Mouse (Mus musculus): ENCODE measurements at regions not wholly inside any gene's neighbourhood (a gene's known extent, or its start where the extent isn't known, plus 50 kb on each side); places are given as distances from the start of the nearest gene placed in this dataset.

DNA sequence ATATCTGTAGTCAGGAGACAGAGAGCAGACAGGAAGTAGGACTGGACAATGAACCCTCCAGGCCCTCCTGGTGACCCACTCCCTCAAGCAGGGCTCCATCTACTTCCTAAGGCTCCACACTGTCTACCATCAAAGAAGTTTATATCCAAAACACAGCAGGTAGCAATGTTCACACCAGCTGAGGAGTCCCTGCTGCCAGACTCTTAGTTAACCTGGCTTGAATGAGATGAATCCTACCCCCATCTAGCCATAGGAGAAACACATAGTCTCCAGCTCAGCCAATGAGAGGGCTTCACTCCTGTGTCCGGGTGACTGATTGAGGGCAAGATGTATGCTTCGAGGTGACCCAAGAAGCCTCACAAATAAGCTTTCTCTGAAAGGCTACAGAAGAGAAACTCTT, 629.4 kb downstream of the Insc start:
- Histone ChIP-seq H3K4me1 (ENCODE audit: control insufficient read depth, insufficient read depth, low read length) (no peaks in the 10 kb centered on the region), H3K36me3 (ENCODE audit: control insufficient read depth, insufficient read depth, low read length) (no peaks in the 10 kb centered on the region)
- 45% methylated on average over 2 of the region's 2 CpGs for WGBS

DNA sequence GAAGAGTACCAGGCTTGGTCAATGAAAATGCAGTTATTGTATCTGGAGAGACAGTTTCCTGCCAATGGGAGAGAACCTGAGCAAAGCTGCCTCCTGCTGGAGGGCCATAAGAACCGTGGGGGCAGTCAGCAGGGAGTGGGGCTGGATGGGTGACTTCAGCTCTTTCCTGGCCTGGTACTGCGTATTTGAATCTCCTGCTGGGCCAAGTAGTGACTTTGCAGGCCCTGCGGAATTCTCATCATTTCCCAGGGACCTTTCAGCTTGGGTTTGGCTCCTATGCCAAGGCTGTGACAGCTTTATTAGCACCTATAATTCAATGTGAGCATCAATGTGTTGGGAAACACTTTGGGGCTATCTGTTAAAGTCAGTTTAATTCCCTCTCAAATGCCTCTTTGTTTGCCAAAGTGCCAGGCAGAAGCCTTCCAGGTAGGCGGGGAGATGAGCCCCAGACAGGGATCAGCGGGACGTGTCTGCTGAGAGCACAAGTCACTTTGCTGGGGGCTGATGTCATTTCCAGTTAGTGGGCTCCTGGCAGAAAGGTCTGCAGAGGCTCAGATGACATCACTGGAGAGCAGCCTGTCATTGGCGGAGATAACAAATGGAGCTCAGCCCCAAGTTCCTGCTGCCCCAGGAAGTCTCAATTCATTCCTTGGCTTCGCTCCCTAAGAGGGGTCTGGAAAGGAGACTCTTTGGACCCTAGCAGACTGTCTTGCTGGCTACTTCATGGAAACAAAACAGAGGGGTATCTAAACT, 630.5 kb downstream of the Insc start:
- peak; percentile 36; the same call in 1 of the 2 replicates for ATAC-seq
- Histone ChIP-seq H3K36me3 (ENCODE audit: control insufficient read depth, insufficient read depth, low read length) (no peaks in the 10 kb centered on the region), H3K9me3 (ENCODE audit: control insufficient read depth, low read length) (no peaks in the 10 kb centered on the region), H3K27ac (ENCODE audit: low read length) (no peak overlapping the region), H3K4me3 (ENCODE audit: low read length) (no peak overlapping the region), H3K9ac (ENCODE audit: low read depth, low read length) (no peak overlapping the region), H3K4me1 (ENCODE audit: control insufficient read depth, insufficient read depth, low read length) (0 out of 2 replicates have a peak, but pooled peaks cover 2% of the 10 kb centered on the region), H3K4me2 (ENCODE audit: low read depth, low read length) (no peak overlapping the region), H3K27me3 (replicated peaks; ENCODE audit: control insufficient read depth, insufficient read depth, low read length) (no peaks in the 10 kb centered on the region)
- WGBS: 44% methylated on average over 8 of the region's 8 CpGs

More for the DNA sequence above, 629.4 kb downstream of the Insc start:
- ATAC-seq: no peak
- Histone ChIP-seq H3K9me3 (ENCODE audit: control insufficient read depth, low read length) (no peaks in the 10 kb centered on the region), H3K4me2 (ENCODE audit: low read depth, low read length) (no peak overlapping the region), H3K9ac (ENCODE audit: low read depth, low read length) (no peak overlapping the region), H3K27ac (ENCODE audit: low read length) (no peak overlapping the region), H3K4me3 (ENCODE audit: low read length) (no peak overlapping the region), H3K27me3 (replicated peaks; ENCODE audit: control insufficient read depth, insufficient read depth, low read length) (no peaks in the 10 kb centered on the region)

DNA sequence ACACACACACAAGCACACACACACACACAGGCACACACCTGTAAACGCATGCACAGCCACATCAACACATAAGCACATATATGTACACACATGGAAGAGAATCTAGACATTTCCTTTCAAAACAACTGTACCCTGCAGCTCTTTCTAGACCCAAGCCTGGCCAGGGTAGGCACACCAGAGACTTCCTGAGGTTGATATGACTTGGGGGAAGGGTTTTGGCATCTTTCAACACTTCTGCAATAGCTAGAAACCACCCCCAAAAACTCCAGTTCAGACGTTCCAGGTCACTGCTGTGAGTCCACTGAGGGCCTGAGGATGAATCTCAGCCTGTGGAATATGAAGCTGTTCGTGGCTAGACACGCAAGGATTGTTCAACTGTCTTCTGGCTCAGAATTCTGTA, 632.6 kb downstream of the Insc start:
- Histone ChIP-seq H3K9ac (ENCODE audit: low read depth, low read length) (no peak overlapping the region), H3K27me3 (replicated peaks; ENCODE audit: control insufficient read depth, insufficient read depth, low read length) (no peaks in the 10 kb centered on the region), H3K9me3 (ENCODE audit: control insufficient read depth, low read length) (no peaks in the 10 kb centered on the region), H3K27ac (ENCODE audit: low read length) (no peak overlapping the region), H3K36me3 (ENCODE audit: control insufficient read depth, insufficient read depth, low read length) (no peaks in the 10 kb centered on the region), H3K4me1 (ENCODE audit: control insufficient read depth, insufficient read depth, low read length) (0 out of 2 replicates have a peak, but pooled peaks cover 2% of the 10 kb centered on the region), H3K4me3 (ENCODE audit: low read length) (no peak overlapping the region), H3K4me2 (ENCODE audit: low read depth, low read length) (no peak overlapping the region)
- ATAC-seq: no peak
- 82% methylated on average over 4 of the region's 4 CpGs for WGBS

DNA sequence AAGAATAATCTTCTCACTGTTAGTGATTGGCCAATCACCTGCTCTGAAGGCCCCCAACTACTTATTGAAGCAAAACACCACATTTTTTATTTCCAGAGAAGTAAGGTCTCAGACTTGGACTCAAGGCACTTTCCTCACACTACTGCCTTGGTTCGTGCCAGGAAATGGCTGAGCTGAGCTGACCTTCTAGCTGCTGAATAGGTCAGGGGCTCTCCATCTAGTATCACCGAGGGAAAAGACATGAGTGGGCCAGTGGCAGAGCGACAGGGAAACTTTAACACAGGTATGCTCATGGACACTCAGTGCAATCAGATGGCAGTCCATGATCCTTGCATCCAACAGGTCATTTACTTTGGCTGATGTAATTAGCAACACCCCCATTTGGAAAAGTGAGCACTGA, 635.3 kb downstream of the Insc start:
- H3K27me3 ChIP-seq (replicated peaks; ENCODE audit: control insufficient read depth, insufficient read depth, low read length): no peaks in the 10 kb centered on the region
- H3K36me3 ChIP-seq (ENCODE audit: control insufficient read depth, insufficient read depth, low read length): no peaks in the 10 kb centered on the region
- H3K4me3 ChIP-seq (ENCODE audit: low read length): no peak overlapping the region
- H3K4me2 ChIP-seq (ENCODE audit: low read depth, low read length): no peak overlapping the region
- no peaks in the 10 kb centered on the region for H3K9me3 ChIP-seq (ENCODE audit: control insufficient read depth, low read length)
- no peak overlapping the region for H3K27ac ChIP-seq (ENCODE audit: low read length)
- H3K9ac ChIP-seq (ENCODE audit: low read depth, low read length): no peak overlapping the region
- 91% methylated on average over 3 of the region's 3 CpGs for WGBS
- H3K4me1 ChIP-seq (ENCODE audit: control insufficient read depth, insufficient read depth, low read length): 0 out of 2 replicates have a peak, but pooled peaks cover 2% of the 10 kb centered on the region
- ATAC-seq: no peak

DNA sequence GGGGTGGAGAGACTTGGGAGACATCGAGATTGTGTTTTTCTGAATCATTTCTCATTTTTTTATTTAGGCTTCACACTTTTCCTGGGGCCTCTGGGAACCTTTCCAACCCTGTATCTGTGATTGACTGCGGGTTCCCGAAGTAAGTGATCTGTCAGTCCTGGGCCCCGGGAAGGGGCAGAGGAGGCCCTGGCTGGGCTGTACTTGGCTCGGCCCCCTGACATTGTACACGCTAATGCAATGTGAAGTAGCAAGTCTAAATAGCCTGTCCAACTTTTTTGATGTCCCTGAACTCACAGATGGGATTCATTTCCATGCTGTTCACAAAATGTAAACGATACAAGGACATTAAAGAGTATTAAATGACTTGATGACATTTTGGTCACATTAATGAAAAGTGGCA, 636.1 kb downstream of the Insc start:
- Histone ChIP-seq H3K9me3 (ENCODE audit: control insufficient read depth, low read length) (no peaks in the 10 kb centered on the region), H3K4me1 (ENCODE audit: control insufficient read depth, insufficient read depth, low read length) (0 out of 2 replicates have a peak, but pooled peaks cover 2% of the 10 kb centered on the region), H3K4me2 (ENCODE audit: low read depth, low read length) (no peak overlapping the region), H3K27ac (ENCODE audit: low read length) (no peak overlapping the region), H3K9ac (ENCODE audit: low read depth, low read length) (no peak overlapping the region), H3K27me3 (replicated peaks; ENCODE audit: control insufficient read depth, insufficient read depth, low read length) (no peaks in the 10 kb centered on the region), H3K4me3 (ENCODE audit: low read length) (no peak overlapping the region), H3K36me3 (ENCODE audit: control insufficient read depth, insufficient read depth, low read length) (no peaks in the 10 kb centered on the region)
- 40% methylated on average over 7 of the region's 7 CpGs for WGBS
- ATAC-seq: peak; percentile 58; the same call in 1 of the 2 replicates

DNA sequence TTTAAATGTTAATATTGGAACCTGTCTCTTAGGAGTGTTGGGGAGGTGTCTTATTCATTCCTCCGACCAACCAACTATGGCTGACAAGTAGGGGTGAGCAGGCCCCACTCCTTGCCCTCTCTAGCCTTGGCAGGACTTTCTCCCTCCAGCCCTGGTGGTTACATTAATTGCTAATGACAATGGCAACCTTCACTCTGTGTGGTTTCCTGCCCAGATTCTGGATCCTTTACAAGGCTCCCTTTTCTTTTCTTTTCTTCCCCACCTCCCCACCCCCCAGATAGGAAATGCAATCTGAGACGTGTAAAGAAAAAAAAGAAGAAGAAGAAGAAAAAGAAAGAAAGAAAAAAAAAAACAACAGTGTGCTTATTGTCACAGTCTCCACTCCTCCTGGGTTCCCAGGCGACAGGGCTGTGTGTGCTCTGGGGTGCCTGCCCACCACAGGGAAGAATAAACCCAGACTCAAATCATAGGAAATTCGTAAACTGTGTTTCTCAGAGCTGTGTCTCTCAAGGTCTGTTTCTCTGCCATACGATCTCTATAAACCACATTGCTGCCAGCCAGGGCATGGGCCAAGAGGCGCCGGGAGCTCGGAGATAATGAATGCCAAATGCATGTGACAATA, 637.6 kb downstream of the Insc start:
- H3K4me1 ChIP-seq (ENCODE audit: control insufficient read depth, insufficient read depth, low read length): 0 out of 2 replicates have a peak, but pooled peaks cover 2% of the 10 kb centered on the region
- H3K9ac ChIP-seq (ENCODE audit: low read depth, low read length): no peak overlapping the region
- no peak overlapping the region for H3K4me2 ChIP-seq (ENCODE audit: low read depth, low read length)
- no peak overlapping the region for H3K27ac ChIP-seq (ENCODE audit: low read length)
- H3K27me3 ChIP-seq (replicated peaks; ENCODE audit: control insufficient read depth, insufficient read depth, low read length): no peaks in the 10 kb centered on the region
- no peaks in the 10 kb centered on the region for H3K36me3 ChIP-seq (ENCODE audit: control insufficient read depth, insufficient read depth, low read length)
- 70% methylated on average over 8 of the region's 8 CpGs for WGBS
- no peak for ATAC-seq
- H3K9me3 ChIP-seq (ENCODE audit: control insufficient read depth, low read length): no peaks in the 10 kb centered on the region
- no peak overlapping the region for H3K4me3 ChIP-seq (ENCODE audit: low read length)

DNA sequence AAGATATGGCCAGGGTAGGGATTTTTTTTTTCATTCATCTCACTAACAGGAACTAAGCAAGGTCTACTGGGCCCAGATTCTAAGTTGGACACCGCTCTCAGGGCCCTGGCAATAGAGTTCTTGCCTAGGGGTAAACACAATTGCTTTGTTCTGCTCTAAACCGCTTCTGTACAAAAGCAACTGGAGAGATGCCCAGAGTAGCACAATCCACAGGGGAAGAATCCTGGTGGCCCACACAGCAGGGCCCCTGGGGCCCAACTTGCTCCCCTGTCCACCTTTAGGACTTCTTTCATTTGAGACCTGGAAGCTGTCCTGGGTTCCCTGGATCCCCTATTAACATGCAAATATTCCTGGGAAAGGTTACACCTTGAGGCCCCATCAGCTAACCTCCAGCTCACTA, 639.4 kb downstream of the Insc start:
- Histone ChIP-seq H3K4me3 (ENCODE audit: low read length) (no peak overlapping the region), H3K4me1 (ENCODE audit: control insufficient read depth, insufficient read depth, low read length) (0 out of 2 replicates have a peak, but pooled peaks cover 2% of the 10 kb centered on the region), H3K9me3 (ENCODE audit: control insufficient read depth, low read length) (no peaks in the 10 kb centered on the region), H3K9ac (ENCODE audit: low read depth, low read length) (no peak overlapping the region), H3K4me2 (ENCODE audit: low read depth, low read length) (no peak overlapping the region), H3K27me3 (replicated peaks; ENCODE audit: control insufficient read depth, insufficient read depth, low read length) (no peaks in the 10 kb centered on the region), H3K36me3 (ENCODE audit: control insufficient read depth, insufficient read depth, low read length) (no peaks in the 10 kb centered on the region), H3K27ac (ENCODE audit: low read length) (no peak overlapping the region)
- no peak for ATAC-seq
- 80% methylated on average over 2 of the region's 2 CpGs for WGBS

DNA sequence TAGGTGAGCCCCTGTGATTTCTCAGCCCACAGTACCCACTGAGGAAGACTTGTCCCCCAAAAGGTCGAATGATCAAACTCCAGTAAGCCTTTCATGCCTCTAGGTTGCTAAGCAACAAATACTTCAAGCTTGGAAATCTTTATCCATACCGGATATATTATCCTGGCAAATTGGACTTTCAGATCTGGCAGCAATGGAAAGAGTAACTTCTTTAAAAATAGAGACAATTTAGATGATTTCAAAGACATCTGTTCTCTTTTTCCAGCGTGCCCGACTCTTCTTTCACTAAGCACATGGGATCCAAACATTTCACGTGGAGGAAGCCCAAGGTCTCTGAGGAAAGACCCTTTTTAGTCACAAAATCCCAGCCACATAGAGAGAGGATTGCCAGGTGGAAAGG, 645.4 kb downstream of the Insc start:
- Histone ChIP-seq H3K27ac (ENCODE audit: low read length) (no peak overlapping the region), H3K4me3 (ENCODE audit: low read length) (no peak overlapping the region), H3K9ac (ENCODE audit: low read depth, low read length) (no peak overlapping the region), H3K27me3 (replicated peaks; ENCODE audit: control insufficient read depth, insufficient read depth, low read length) (no peaks in the 10 kb centered on the region), H3K4me2 (ENCODE audit: low read depth, low read length) (no peak overlapping the region), H3K36me3 (ENCODE audit: control insufficient read depth, insufficient read depth, low read length) (no peaks in the 10 kb centered on the region), H3K4me1 (ENCODE audit: control insufficient read depth, insufficient read depth, low read length) (no peaks in the 10 kb centered on the region; the same call in 1 of the 2 replicates), H3K9me3 (ENCODE audit: control insufficient read depth, low read length) (no peaks in the 10 kb centered on the region)
- WGBS: 65% methylated on average over 5 of the region's 5 CpGs
- ATAC-seq: no peak

DNA sequence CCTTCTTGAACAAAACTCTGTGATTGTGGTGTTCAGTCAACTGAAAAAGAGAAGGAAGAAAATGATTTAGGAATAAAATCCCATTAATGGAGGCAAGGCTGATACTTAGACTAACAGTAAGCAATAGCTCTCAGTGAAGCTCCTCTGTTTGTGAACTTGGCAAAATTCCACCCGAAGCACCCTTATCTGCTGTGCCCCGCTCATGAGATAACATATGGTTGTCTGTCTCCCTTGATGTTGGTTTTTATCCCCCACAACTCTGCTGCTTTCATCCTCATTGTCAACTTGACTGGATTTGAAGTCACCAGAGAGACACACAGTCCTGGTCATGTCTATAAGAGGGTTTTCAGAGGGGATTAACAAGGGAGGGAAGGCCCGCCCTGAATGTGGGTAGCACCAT, 646.1 kb downstream of the Sox6 start:
- H3K9ac ChIP-seq (ENCODE audit: low read depth, low read length): no peak overlapping the region
- no peaks in the 10 kb centered on the region for H3K9me3 ChIP-seq (ENCODE audit: control insufficient read depth, low read length)
- whole genome bisulfite sequencing: 62% methylated on average over 3 of the region's 3 CpGs
- H3K4me1 ChIP-seq (ENCODE audit: control insufficient read depth, insufficient read depth, low read length): no peaks in the 10 kb centered on the region; the same call in 1 of the 2 replicates
- H3K4me2 ChIP-seq (ENCODE audit: low read depth, low read length): no peak overlapping the region
- no peak for ATAC-seq
- no peak overlapping the region for H3K27ac ChIP-seq (ENCODE audit: low read length)
- no peaks in the 10 kb centered on the region for H3K36me3 ChIP-seq (ENCODE audit: control insufficient read depth, insufficient read depth, low read length)
- H3K27me3 ChIP-seq (replicated peaks; ENCODE audit: control insufficient read depth, insufficient read depth, low read length): no peaks in the 10 kb centered on the region
- H3K4me3 ChIP-seq (ENCODE audit: low read length): no peak overlapping the region

Data from intestine, embryonic 16.5 days (tissue).